ENCODE assay signal across 8 mouse cellular contexts in genomic region chr5:124432398-124433012, GRCm38 (mm10). TPM values are rescaled to one million over a fixed set of nuclear protein-coding genes. Genes with fewer than 3 reads are reported as not detected.
DNase-seq lines count a peak whose midpoint lies in the region; ATAC-seq lines count a peak whose summit lies in the region.

No protein-coding gene starts in this region.

- no peaks in the 10 kb centered on the region for H3K27me3 ChIP-seq in embryonic facial prominence, embryonic 14.5 days (replicated peaks; ENCODE audit: control insufficient read depth, insufficient read depth, low read length)
- H3K27me3 ChIP-seq in liver, embryonic 16.5 days (ENCODE audit: control insufficient read depth, insufficient read depth, low read depth, low read length): no peaks in the 10 kb centered on the region
- H3K27me3 ChIP-seq in neural tube, embryonic 12.5 days (replicated peaks): no peaks in the 10 kb centered on the region

- no peak overlapping the region for H3K4me3 ChIP-seq in embryonic facial prominence, embryonic 14.5 days (ENCODE audit: low read depth, low read length)
- H3K4me3 ChIP-seq in liver, embryonic 16.5 days (ENCODE audit: low read depth, low read length): no peak overlapping the region
- H3K4me3 ChIP-seq in neural tube, embryonic 12.5 days: no peak overlapping the region

- H3K9me3 ChIP-seq in embryonic facial prominence, embryonic 14.5 days (ENCODE audit: control insufficient read depth, low read length): no peaks in the 10 kb centered on the region
- no peaks in the 10 kb centered on the region for H3K9me3 ChIP-seq in liver, embryonic 16.5 days (replicated peaks; ENCODE audit: control insufficient read depth, low read length)
- no peaks in the 10 kb centered on the region for H3K9me3 ChIP-seq in neural tube, embryonic 12.5 days

- no peak overlapping the region for H3K4me2 ChIP-seq in embryonic facial prominence, embryonic 14.5 days (ENCODE audit: low read depth, low read length)
- no peak overlapping the region for H3K4me2 ChIP-seq in liver, embryonic 16.5 days (ENCODE audit: low read depth, low read length)
- H3K4me2 ChIP-seq in neural tube, embryonic 12.5 days (replicated peaks): no peak overlapping the region

- H3K9ac ChIP-seq in embryonic facial prominence, embryonic 14.5 days (ENCODE audit: low read depth, low read length): no peak overlapping the region
- no peak overlapping the region for H3K9ac ChIP-seq in liver, embryonic 16.5 days (ENCODE audit: low read depth, low read length)
- H3K9ac ChIP-seq in neural tube, embryonic 12.5 days: no peak overlapping the region

- no peaks in the 10 kb centered on the region for H3K36me3 ChIP-seq in embryonic facial prominence, embryonic 14.5 days (ENCODE audit: control insufficient read depth, insufficient read depth, low read length)
- no peaks in the 10 kb centered on the region for H3K36me3 ChIP-seq in liver, embryonic 16.5 days (ENCODE audit: control insufficient read depth, insufficient read depth)
- H3K36me3 ChIP-seq in neural tube, embryonic 12.5 days: no peaks in the 10 kb centered on the region

- H3K4me1 ChIP-seq in embryonic facial prominence, embryonic 14.5 days (ENCODE audit: control insufficient read depth, insufficient read depth, low read length): no peaks in the 10 kb centered on the region
- no peaks in the 10 kb centered on the region for H3K4me1 ChIP-seq in liver, embryonic 16.5 days (ENCODE audit: control insufficient read depth, low read depth, low read length)
- no peaks in the 10 kb centered on the region for H3K4me1 ChIP-seq in neural tube, embryonic 12.5 days

- no peak overlapping the region for H3K27ac ChIP-seq in embryonic facial prominence, embryonic 14.5 days (replicated peaks; ENCODE audit: low read depth, low read length)
- no peak overlapping the region for H3K27ac ChIP-seq in liver, embryonic 16.5 days (ENCODE audit: low read length)
- H3K27ac ChIP-seq in neural tube, embryonic 12.5 days: no peak overlapping the region

- peak; percentile 75 for DNase-seq in adipocyte (ENCODE audit: low spot score)
- DNase-seq in embryonic facial prominence, embryonic 14.5 days (ENCODE audit: low spot score): peak; percentile 76
- peak; percentile 77 to 83 for DNase-seq in kidney, postnatal 4 days
- peak; percentile 61 to 69 for DNase-seq in thymus, postnatal 36 days

- ATAC-seq in CD4-positive, CD25-positive, alpha-beta regulatory T cell, adult 4 months: peak; percentile 95
- peak; percentile 87 for ATAC-seq in embryonic facial prominence, embryonic 14.5 days (ENCODE audit: low read depth)
- ATAC-seq in hematopoietic stem cell, adult 5-6 weeks (replicated peaks in 1 of 2; ENCODE audit: insufficient read depth in 1 of 2, low FRiP score in 2 of 2, low TSS enrichment in 1 of 2, low read depth in 1 of 2, poor library complexity in 2 of 2, severe bottlenecking in 2 of 2): peak; percentile 86
- ATAC-seq in liver, embryonic 16.5 days (ENCODE audit: low read depth): peak; percentile 55; the same call in 1 of the 2 replicates
- 0 out of 2 replicates have a peak, but pooled peaks have one; percentile 37 for ATAC-seq in neural tube, embryonic 12.5 days (ENCODE audit: low FRiP score, low read depth)

RNA-seq across cellular contexts. Expression of gene Sbno1, which starts 6.7 kb away (rescaled TPM):
- 100 to 1,000 TPM; 163 to 182 TPM for polyA plus RNA-seq in CD4-positive, CD25-positive, alpha-beta regulatory T cell, adult 4 months (2017; shearing (Covaris generic))
- polyA plus RNA-seq in embryonic facial prominence, embryonic 14.5 days (2014; fragmentation: Nextera tagmentation; extraction: Ambion mirVana): 62.7 and 66.5 TPM in 2 replicates
- total RNA-seq in hematopoietic stem cell, adult 5-6 weeks (2017): 233 and 245 TPM in 2 replicates
- polyA plus RNA-seq in liver, embryonic 16.5 days (2015; fragmentation: Nextera tagmentation; extraction: Ambion mirVana): 34.5 and 36.2 TPM in 2 replicates
- polyA plus RNA-seq in neural tube, embryonic 12.5 days (2016; fragmentation: Nextera tagmentation; extraction: Ambion mirVana): 108 and 119 TPM in 2 replicates

RNA-seq across cellular contexts. Expression of gene Kmt5a, which starts 7.2 kb away (rescaled TPM):
- polyA plus RNA-seq in CD4-positive, CD25-positive, alpha-beta regulatory T cell, adult 4 months (2017; shearing (Covaris generic)): 10 to 100 TPM; 19.8 to 19.9 TPM
- 50.3 and 57.5 TPM in 2 replicates for polyA plus RNA-seq in embryonic facial prominence, embryonic 14.5 days (2014; fragmentation: Nextera tagmentation; extraction: Ambion mirVana)
- total RNA-seq in hematopoietic stem cell, adult 5-6 weeks (2017): 99.1 and 120 TPM in 2 replicates
- 39.6 and 41.5 TPM in 2 replicates for polyA plus RNA-seq in liver, embryonic 16.5 days (2015; fragmentation: Nextera tagmentation; extraction: Ambion mirVana)
- polyA plus RNA-seq in neural tube, embryonic 12.5 days (2016; fragmentation: Nextera tagmentation; extraction: Ambion mirVana): 67.2 and 81.3 TPM in 2 replicates

RNA-seq across cellular contexts. Expression of gene Rilpl2, which starts 45.7 kb away (rescaled TPM):
- polyA plus RNA-seq in CD4-positive, CD25-positive, alpha-beta regulatory T cell, adult 4 months (2017; shearing (Covaris generic)): 10 to 100 TPM; 51.3 to 54.0 TPM
- 33.6 and 34.8 TPM in 2 replicates for polyA plus RNA-seq in embryonic facial prominence, embryonic 14.5 days (2014; fragmentation: Nextera tagmentation; extraction: Ambion mirVana)
- 45.7 and 62.1 TPM in 2 replicates for total RNA-seq in hematopoietic stem cell, adult 5-6 weeks (2017)
- polyA plus RNA-seq in liver, embryonic 16.5 days (2015; fragmentation: Nextera tagmentation; extraction: Ambion mirVana): 8.4 and 9.3 TPM in 2 replicates
- 18.4 and 18.9 TPM in 2 replicates for polyA plus RNA-seq in neural tube, embryonic 12.5 days (2016; fragmentation: Nextera tagmentation; extraction: Ambion mirVana)

RNA-seq across cellular contexts. Expression of gene Snrnp35, which starts 50.4 kb away (rescaled TPM):
- 10 to 100 TPM in 1 of 2 experiments, 1 to 10 TPM in 1; 4.7 to 14.2 TPM for polyA plus RNA-seq in CD4-positive, CD25-positive, alpha-beta regulatory T cell, adult 4 months (2017; shearing (Covaris generic))
- polyA plus RNA-seq in embryonic facial prominence, embryonic 14.5 days (2014; fragmentation: Nextera tagmentation; extraction: Ambion mirVana): 11.0 and 11.4 TPM in 2 replicates
- total RNA-seq in hematopoietic stem cell, adult 5-6 weeks (2017): 4.8 and 7.4 TPM in 2 replicates
- polyA plus RNA-seq in liver, embryonic 16.5 days (2015; fragmentation: Nextera tagmentation; extraction: Ambion mirVana): 9.2 and 9.9 TPM in 2 replicates
- polyA plus RNA-seq in neural tube, embryonic 12.5 days (2016; fragmentation: Nextera tagmentation; extraction: Ambion mirVana): 29.5 and 29.6 TPM in 2 replicates

Comparison
In these comparisons a context has a peak if more than half of its experiments do, and no peak if none do; other contexts are left out.
1. ATAC-seq: peak in every context shown above with its lines; median percentile 95 in CD4-positive, CD25-positive, alpha-beta regulatory T cell, adult 4 months; 87 in embryonic facial prominence, embryonic 14.5 days; 86 in hematopoietic stem cell, adult 5-6 weeks; 55 in liver, embryonic 16.5 days; 37 in neural tube, embryonic 12.5 days.